Mouse (Mus musculus) midbrain, embryonic 10.5 days (tissue): Measurements from ENCODE around the gene Pigg. TPM values are rescaled to one million over a fixed set of nuclear protein-coding genes. Genes with fewer than 3 reads are reported as not detected.

ENCODE experiments used
- DNase-seq: peaks from one replicate; pipeline ENCODE4 v3.0.0-alpha.2; 2017; ENCODE audit warnings: low spot score
- H3K27ac ChIP-seq: fragments of 300-500 bp; sonication (generic); replicated peaks from 2 replicates; pipeline ENCODE4 v1.5.1; 2016; ENCODE audit warnings: mild to moderate bottlenecking
- H3K27me3 ChIP-seq: fragments of 300-500 bp; sonication (generic); 2 replicates; pipeline ENCODE4 v1.6.1; 2016; ENCODE audit warnings: low read depth, mild to moderate bottlenecking; ENCODE audit not compliant: poor library complexity, severe bottlenecking
- H3K36me3 ChIP-seq: fragments of 300-500 bp; sonication (generic); 2 replicates; pipeline ENCODE4 v1.6.1; 2016; ENCODE audit warnings: mild to moderate bottlenecking, moderate library complexity
- H3K4me1 ChIP-seq: fragments of 300-500 bp; sonication (generic); 2 replicates; pipeline ENCODE4 v1.6.1; 2016
- H3K4me3 ChIP-seq: fragments of 300-500 bp; sonication (generic); 2 replicates; pipeline ENCODE4 v1.5.1; 2016; ENCODE audit warnings: mild to moderate bottlenecking, moderate library complexity
- H3K9me3 ChIP-seq: fragments of 300-500 bp; sonication (generic); replicated peaks from 2 replicates; pipeline ENCODE4 v1.6.1; 2016; ENCODE audit warnings: mild to moderate bottlenecking
- WGBS: fragments of 180-500 bp; shearing (Covaris S2); methylation state at CpG from one replicate; pipeline ENCODE4 v1.1.7; 2016; 5-methylcytosine and 5-hydroxymethylcytosine counted together
- polyA plus RNA-seq: library from polyadenylated mRNA; unstranded; fragments of >200 nt; fragmentation: Nextera tagmentation; extraction: Ambion mirVana; gene quantifications from 2 replicates; pipeline ENCODE4 v1.2.1, GENCODE M21; 2016

Pigg gene
- polyA plus RNA-seq, 1 experiment from 2014 or later = 6.1 TPM

- H3K9me3 ChIP-seq = no peaks in the 10 kb centered on the region
- no peak for DNase-seq
- peak overlapping the region; percentile 88 for H3K27ac ChIP-seq
- WGBS = 7% methylated on average over 16 of the region's 16 CpGs
- peaks cover 18% of the 10 kb centered on the region for H3K4me1 ChIP-seq
- H3K36me3 ChIP-seq = peaks cover 10% of the 10 kb centered on the region; the same call in 1 of the 2 replicates
- peak overlapping the region; percentile 84 for H3K4me3 ChIP-seq
- H3K27me3 ChIP-seq = no peaks in the 10 kb centered on the region
These were observed 854 bp downstream of the Pigg start for GRCm38 (mm10) chr5:108313065-108313860.

DNA sequence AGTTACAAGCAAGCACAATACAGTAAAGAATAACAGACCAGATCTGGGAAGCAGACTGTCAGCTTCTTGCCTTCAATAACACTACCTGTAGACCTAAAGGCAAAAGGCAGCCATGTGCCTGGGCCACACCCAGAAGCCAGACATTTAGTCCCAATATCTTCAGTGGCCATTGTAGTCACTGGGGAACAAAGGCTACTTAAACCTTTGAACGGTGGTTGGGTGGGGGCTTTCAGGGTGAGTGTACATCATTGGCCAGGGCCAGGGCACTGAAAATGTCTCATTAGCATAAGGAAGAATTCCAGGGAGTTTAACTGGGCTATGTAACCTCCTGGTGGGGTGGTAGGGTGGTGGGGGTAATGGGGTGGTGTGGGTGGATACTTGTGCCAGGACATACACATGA is 18.6 kb downstream of the Pigg start:
- peaks cover 81% of the 10 kb centered on the region for H3K36me3 ChIP-seq

GRCm38 (mm10) chr5:108337385-108337784 is 25.0 kb downstream of the Pigg start:
- DNase-seq = no peak
- no peaks in the 10 kb centered on the region for H3K4me1 ChIP-seq
- H3K4me3 ChIP-seq = no peak overlapping the region
- H3K36me3 ChIP-seq = peaks cover 67% of the 10 kb centered on the region
- H3K9me3 ChIP-seq = no peaks in the 10 kb centered on the region
- H3K27ac ChIP-seq = no peak overlapping the region
- WGBS = 86% methylated on average over 4 of the region's 4 CpGs
- H3K27me3 ChIP-seq = no peaks in the 10 kb centered on the region

More for the DNA sequence above, 18.6 kb downstream of the Pigg start:
- Histone ChIP-seq H3K27ac (no peak overlapping the region), H3K27me3 (no peaks in the 10 kb centered on the region), H3K4me3 (no peak overlapping the region), H3K9me3 (no peaks in the 10 kb centered on the region), H3K4me1 (no peaks in the 10 kb centered on the region)
- 90% methylated on average over 1 of the region's 1 CpGs for WGBS
- DNase-seq = no peak

DNA sequence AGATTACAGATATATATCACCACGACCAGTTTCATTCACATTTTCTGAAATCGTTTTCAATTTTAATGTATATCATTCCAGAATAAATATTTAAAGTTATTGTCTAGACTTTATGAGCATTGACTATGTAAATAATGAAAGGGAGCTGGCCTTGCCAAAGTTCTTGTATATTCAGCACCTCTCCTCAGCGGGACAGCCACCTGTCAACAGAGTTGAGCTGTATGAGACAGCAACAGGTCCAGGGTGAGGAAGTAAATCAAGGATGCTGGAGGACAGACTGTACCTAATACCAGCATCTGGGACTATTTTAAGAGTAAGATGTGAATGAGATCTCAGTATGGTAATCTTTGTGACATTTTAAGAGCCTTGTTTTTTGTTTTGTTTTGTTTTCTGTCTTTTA is 25.6 kb downstream of the Pigg start:
- Histone ChIP-seq H3K27ac (no peak overlapping the region), H3K36me3 (peaks cover 64% of the 10 kb centered on the region), H3K4me3 (no peak overlapping the region), H3K4me1 (no peaks in the 10 kb centered on the region), H3K27me3 (no peaks in the 10 kb centered on the region), H3K9me3 (no peaks in the 10 kb centered on the region)
- no peak for DNase-seq
- WGBS = 88% methylated on average over 3 of the region's 3 CpGs

DNA sequence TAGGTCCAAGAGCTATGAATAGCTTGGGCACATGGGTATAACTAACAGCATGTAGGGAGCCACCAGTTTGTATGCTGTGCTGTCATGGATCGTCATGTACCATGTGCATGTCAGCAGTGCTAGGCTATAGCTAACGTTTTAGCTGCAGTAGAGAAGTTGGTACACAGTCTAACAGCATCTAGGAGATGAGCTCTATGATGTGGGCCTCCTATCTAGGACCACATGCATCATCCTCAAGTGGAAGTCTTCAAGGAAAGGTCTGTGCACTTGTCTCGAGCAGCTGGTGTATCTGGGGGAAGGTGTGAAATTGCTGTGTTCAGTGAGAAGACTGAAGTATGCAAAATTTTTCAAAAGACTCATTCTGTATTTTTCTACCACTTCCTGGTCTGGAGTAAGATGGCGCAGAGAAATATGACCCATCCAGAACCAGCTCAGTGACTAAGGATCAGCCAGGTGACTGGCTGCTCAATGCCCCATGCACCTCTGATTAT is 31.3 kb downstream of the Pigg start:
- H3K36me3 ChIP-seq = peaks cover 59% of the 10 kb centered on the region
- no peak overlapping the region for H3K27ac ChIP-seq
- DNase-seq = no peak
- no peak overlapping the region for H3K4me3 ChIP-seq
- H3K27me3 ChIP-seq = no peaks in the 10 kb centered on the region
- no peaks in the 10 kb centered on the region for H3K4me1 ChIP-seq
- H3K9me3 ChIP-seq = no peaks in the 10 kb centered on the region
- WGBS = 97% methylated on average over 4 of the region's 4 CpGs

GRCm38 (mm10) chr5:108345313-108346071 is 33.1 kb downstream of the Pigg start:
- WGBS = 87% methylated on average over 10 of the region's 10 CpGs
- no peaks in the 10 kb centered on the region for H3K4me1 ChIP-seq
- no peak overlapping the region for H3K27ac ChIP-seq
- H3K4me3 ChIP-seq = no peak overlapping the region
- no peak for DNase-seq
- H3K36me3 ChIP-seq = peaks cover 62% of the 10 kb centered on the region
- no peaks in the 10 kb centered on the region for H3K9me3 ChIP-seq
- no peaks in the 10 kb centered on the region for H3K27me3 ChIP-seq

DNA sequence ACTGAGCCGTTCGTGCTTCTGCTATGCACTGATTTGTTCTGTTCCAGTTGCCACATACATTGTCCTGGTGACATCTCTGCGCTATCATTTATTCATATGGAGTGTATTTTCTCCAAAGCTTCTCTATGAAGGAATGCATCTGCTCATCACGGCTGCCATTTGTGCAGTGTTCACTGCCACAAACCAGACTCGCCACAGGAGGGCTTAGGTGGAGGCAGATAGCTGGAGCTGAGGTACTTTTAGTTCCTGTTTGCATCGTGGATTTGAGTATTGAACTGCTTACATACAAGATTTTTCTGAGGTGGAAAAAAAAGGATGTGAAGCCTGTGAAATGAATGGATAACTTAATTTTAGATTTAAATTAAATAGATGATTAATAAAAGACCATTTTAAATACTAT is 35.4 kb downstream of the Pigg start:
- no peak for DNase-seq
- WGBS = 89% methylated on average over 6 of the region's 6 CpGs
- no peaks in the 10 kb centered on the region for H3K27me3 ChIP-seq
- no peak overlapping the region for H3K27ac ChIP-seq
- peaks cover 61% of the 10 kb centered on the region for H3K36me3 ChIP-seq
- H3K9me3 ChIP-seq = no peaks in the 10 kb centered on the region
- no peaks in the 10 kb centered on the region for H3K4me1 ChIP-seq
- no peak overlapping the region for H3K4me3 ChIP-seq

DNA sequence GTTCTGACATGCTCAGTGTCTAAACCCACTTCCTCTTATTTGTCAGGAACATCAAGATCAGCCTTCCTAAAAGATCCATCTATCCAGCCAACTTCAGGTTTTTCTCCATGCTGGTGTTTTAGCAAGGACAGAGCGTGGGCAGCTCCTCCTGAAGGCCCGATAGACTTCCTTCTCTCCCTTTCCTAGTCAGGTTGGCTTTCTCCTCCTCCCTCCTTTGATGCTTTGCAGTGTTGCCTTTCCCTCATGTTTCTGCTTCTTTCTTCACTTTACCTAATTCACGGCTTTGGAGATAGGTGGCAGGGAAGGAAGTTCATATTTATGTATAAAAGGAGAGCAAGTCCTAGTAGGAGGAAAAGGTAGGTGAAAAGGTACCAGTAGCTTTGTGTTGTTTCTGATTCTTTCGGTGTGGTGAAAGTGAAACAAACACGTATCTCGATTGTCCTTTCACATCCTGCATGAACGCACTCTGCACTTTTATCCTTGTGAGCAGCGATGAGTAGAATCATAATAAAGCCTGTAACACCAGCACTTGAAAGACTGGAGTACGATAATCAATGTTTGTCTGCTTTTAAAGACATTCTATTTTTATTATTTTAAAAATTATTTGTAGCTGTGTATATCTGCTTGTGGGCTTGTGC is 37.2 kb downstream of the Pigg start:
- no peak for DNase-seq
- Histone ChIP-seq H3K27me3 (no peaks in the 10 kb centered on the region), H3K27ac (no peak overlapping the region), H3K36me3 (peaks cover 47% of the 10 kb centered on the region), H3K4me3 (no peak overlapping the region), H3K9me3 (no peaks in the 10 kb centered on the region), H3K4me1 (no peaks in the 10 kb centered on the region)
- WGBS = 95% methylated on average over 9 of the region's 9 CpGs

DNA sequence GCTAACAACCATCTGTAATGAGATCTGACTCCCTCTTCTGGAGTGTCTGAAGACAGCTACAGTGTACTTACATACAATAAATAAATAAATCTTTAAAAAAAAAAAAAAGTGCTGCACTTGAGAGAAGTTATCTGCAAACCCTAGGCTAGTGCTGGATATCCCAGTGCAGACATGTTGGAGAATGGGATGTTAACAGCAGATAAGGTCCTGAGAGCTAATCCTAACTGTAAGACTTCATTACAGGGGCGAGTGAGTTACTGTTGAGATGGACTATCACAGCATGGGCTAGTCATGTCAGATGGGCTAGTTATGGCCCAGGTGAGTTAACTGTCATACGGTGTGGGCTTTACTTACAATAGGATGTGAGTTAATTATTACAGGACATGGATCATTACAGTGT is 41.6 kb downstream of the Pigg start:
- 81% methylated on average over 2 of the region's 2 CpGs for whole genome bisulfite sequencing
- DNase-seq = no peak
- H3K27ac ChIP-seq = no peak overlapping the region

GRCm38 (mm10) chr5:108357862-108358261 is 45.5 kb downstream of the Pigg start:
- 92% methylated on average over 1 of the region's 1 CpGs for WGBS
- DNase-seq = no peak
- Histone ChIP-seq H3K4me3 (no peak overlapping the region), H3K4me1 (no peaks in the 10 kb centered on the region), H3K27me3 (peaks cover 7% of the 10 kb centered on the region; the same call in 1 of the 2 replicates), H3K36me3 (no peaks in the 10 kb centered on the region), H3K27ac (no peak overlapping the region), H3K9me3 (no peaks in the 10 kb centered on the region)

More for the DNA sequence above, 41.6 kb downstream of the Pigg start:
- H3K9me3 ChIP-seq = no peaks in the 10 kb centered on the region
- no peaks in the 10 kb centered on the region for H3K27me3 ChIP-seq
- H3K36me3 ChIP-seq = peaks cover 22% of the 10 kb centered on the region
- no peaks in the 10 kb centered on the region for H3K4me1 ChIP-seq
- no peak overlapping the region for H3K4me3 ChIP-seq

DNA sequence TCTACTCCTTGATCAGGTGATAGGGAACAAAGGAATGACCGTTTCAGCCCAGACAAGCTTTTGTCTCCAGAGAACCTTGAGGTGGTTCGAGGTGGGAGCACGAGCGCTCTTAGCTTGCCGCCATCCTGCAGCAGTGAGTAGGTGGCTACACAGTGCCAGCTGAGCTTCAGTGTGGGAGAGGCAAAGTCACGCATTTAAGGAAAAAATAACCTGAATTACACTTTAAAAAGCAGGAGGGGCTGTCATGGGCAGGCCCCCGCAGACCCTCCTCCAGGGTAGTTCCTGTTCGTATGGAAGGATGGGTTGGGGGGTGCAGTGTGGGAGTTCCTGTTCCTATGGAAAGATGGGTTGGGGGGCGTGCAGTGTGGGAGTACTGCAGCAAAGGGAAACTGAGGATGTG is 47.1 kb downstream of the Pigg start:
- DNase-seq = no peak
- 89% methylated on average over 9 of the region's 9 CpGs for WGBS
- Histone ChIP-seq H3K27me3 (peaks cover 23% of the 10 kb centered on the region), H3K36me3 (no peaks in the 10 kb centered on the region), H3K27ac (no peak overlapping the region), H3K9me3 (no peaks in the 10 kb centered on the region), H3K4me1 (no peaks in the 10 kb centered on the region), H3K4me3 (no peak overlapping the region)

GRCm38 (mm10) chr5:108360211-108360610 is 47.8 kb downstream of the Pigg start:
- Histone ChIP-seq H3K27ac (no peak overlapping the region), H3K4me1 (no peaks in the 10 kb centered on the region), H3K27me3 (peaks cover 30% of the 10 kb centered on the region), H3K9me3 (no peaks in the 10 kb centered on the region), H3K4me3 (no peak overlapping the region), H3K36me3 (no peaks in the 10 kb centered on the region)
- no peak for DNase-seq
- 90% methylated on average over 4 of the region's 4 CpGs for WGBS
